Mouse (Mus musculus): ENCODE measurements at regions not wholly inside any gene's neighbourhood (a gene's known extent, or its start where the extent isn't known, plus 50 kb on each side); places are given as distances from the start of the nearest gene placed in this dataset.

DNA sequence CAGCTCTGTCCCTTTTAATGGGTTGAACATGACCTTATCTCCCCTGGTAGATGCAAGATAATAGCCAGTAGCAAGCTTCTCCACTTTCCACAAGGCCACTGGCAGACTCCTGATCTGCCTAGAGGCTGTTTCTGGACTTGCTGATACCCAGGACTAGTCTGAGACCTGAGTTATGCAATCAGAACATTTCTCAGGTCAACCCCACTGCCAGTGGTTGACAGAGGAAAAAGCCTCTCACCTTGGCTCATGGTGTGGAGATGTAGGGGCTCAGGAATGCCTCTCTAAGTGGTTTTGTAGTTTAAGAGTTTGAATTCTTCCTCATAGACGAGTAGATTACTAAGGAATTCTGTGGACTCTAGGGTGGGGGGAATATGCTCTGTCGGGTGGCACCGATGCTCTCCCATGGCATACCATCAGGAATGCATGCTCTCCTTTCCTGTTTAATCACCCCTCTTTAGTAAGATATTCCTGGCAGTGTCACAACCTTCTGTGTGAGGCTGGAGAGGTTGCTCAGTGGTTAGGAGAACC is 226.8 kb downstream of the Brinp2 start:
- Histone ChIP-seq H3K79me3 (ENCODE audit: low read depth) (no peaks in the 10 kb centered on the region), H3K36me3 (ENCODE audit: control insufficient read depth, insufficient read depth) (no peaks in the 10 kb centered on the region), H3K4me3 (ENCODE audit: insufficient read depth, poor library complexity, severe bottlenecking) (no peak overlapping the region), H3ac (ENCODE audit: control insufficient read depth, insufficient read length, low read depth) (no peak overlapping the region), H3K27me3 (ENCODE audit: control insufficient read depth, insufficient read depth, insufficient read length) (no peaks in the 10 kb centered on the region), H3K79me2 (ENCODE audit: control insufficient read depth, insufficient read depth) (no peaks in the 10 kb centered on the region)
- TF ChIP-seq CEBPB (IDR thresholded peaks at IDR 0.05; ENCODE audit: low read depth) (no peak), CTCF (IDR thresholded peaks at IDR 0.05; ENCODE audit: control insufficient read depth, insufficient read depth, insufficient read length) (no peak), MYOG (IDR thresholded peaks at IDR 0.05; ENCODE audit: control insufficient read depth, extremely low read depth, insufficient read length) (no peak), USF1 (IDR thresholded peaks at IDR 0.05; ENCODE audit: low read depth) (no peak), FOSL1 (IDR thresholded peaks at IDR 0.05; ENCODE audit: insufficient read depth, low read length, poor library complexity, severe bottlenecking) (no peak), MYOD1 (IDR thresholded peaks at IDR 0.05; ENCODE audit: control insufficient read depth, insufficient read length, low read depth) (no peak), MAX (IDR thresholded peaks at IDR 0.05) (no peak)

- Histone ChIP-seq H3K79me2 (ENCODE audit: control insufficient read depth, insufficient read depth) (no peaks in the 10 kb centered on the region), H3K4me3 (ENCODE audit: insufficient read depth, poor library complexity, severe bottlenecking) (no peak overlapping the region), H3K36me3 (ENCODE audit: control insufficient read depth, insufficient read depth) (no peaks in the 10 kb centered on the region), H3K27me3 (ENCODE audit: control insufficient read depth, insufficient read depth, insufficient read length) (peaks cover 3% of the 10 kb centered on the region), H3ac (ENCODE audit: control insufficient read depth, insufficient read length, low read depth) (no peak overlapping the region), H3K79me3 (ENCODE audit: low read depth) (no peaks in the 10 kb centered on the region)
- TF ChIP-seq CEBPB (IDR thresholded peaks at IDR 0.05; ENCODE audit: low read depth) (no peak), FOSL1 (IDR thresholded peaks at IDR 0.05; ENCODE audit: insufficient read depth, low read length, poor library complexity, severe bottlenecking) (no peak), USF1 (IDR thresholded peaks at IDR 0.05; ENCODE audit: low read depth) (no peak)
Observed at GRCm38 (mm10) chr1:158147525-158147924, 208.6 kb downstream of the Brinp2 start.

GRCm38 (mm10) chr1:158148035-158148434 is 208.1 kb downstream of the Brinp2 start:
- Histone ChIP-seq H3K79me3 (ENCODE audit: low read depth) (no peaks in the 10 kb centered on the region), H3K4me3 (ENCODE audit: insufficient read depth, poor library complexity, severe bottlenecking) (no peak overlapping the region), H3K27me3 (ENCODE audit: control insufficient read depth, insufficient read depth, insufficient read length) (peaks cover 3% of the 10 kb centered on the region), H3K79me2 (ENCODE audit: control insufficient read depth, insufficient read depth) (no peaks in the 10 kb centered on the region), H3K36me3 (ENCODE audit: control insufficient read depth, insufficient read depth) (no peaks in the 10 kb centered on the region), H3ac (ENCODE audit: control insufficient read depth, insufficient read length, low read depth) (no peak overlapping the region)
- TF ChIP-seq CTCF (IDR thresholded peaks at IDR 0.05; ENCODE audit: control insufficient read depth, insufficient read depth, insufficient read length), result no peak
- TF ChIP-seq MAX (IDR thresholded peaks at IDR 0.05), result no peak
- no peak for TF ChIP-seq MYOG (IDR thresholded peaks at IDR 0.05; ENCODE audit: control insufficient read depth, extremely low read depth, insufficient read length)
- no peak for TF ChIP-seq CEBPB (IDR thresholded peaks at IDR 0.05; ENCODE audit: low read depth)
- TF ChIP-seq MYOD1 (IDR thresholded peaks at IDR 0.05; ENCODE audit: control insufficient read depth, insufficient read length, low read depth), result no peak
- TF ChIP-seq USF1 (IDR thresholded peaks at IDR 0.05; ENCODE audit: low read depth), result no peak
- TF ChIP-seq FOSL1 (IDR thresholded peaks at IDR 0.05; ENCODE audit: insufficient read depth, low read length, poor library complexity, severe bottlenecking), result no peak

GRCm38 (mm10) chr1:158161111-158161510 is 195.0 kb downstream of the Brinp2 start:
- no peak for TF ChIP-seq FOSL1 (IDR thresholded peaks at IDR 0.05; ENCODE audit: insufficient read depth, low read length, poor library complexity, severe bottlenecking)
- TF ChIP-seq MAX (IDR thresholded peaks at IDR 0.05), result no peak
- no peak for TF ChIP-seq USF1 (IDR thresholded peaks at IDR 0.05; ENCODE audit: low read depth)
- no peak for TF ChIP-seq CEBPB (IDR thresholded peaks at IDR 0.05; ENCODE audit: low read depth)
- no peak for TF ChIP-seq CTCF (IDR thresholded peaks at IDR 0.05; ENCODE audit: control insufficient read depth, insufficient read depth, insufficient read length)
- TF ChIP-seq MYOG (IDR thresholded peaks at IDR 0.05; ENCODE audit: control insufficient read depth, extremely low read depth, insufficient read length), result no peak
- no peak for TF ChIP-seq MYOD1 (IDR thresholded peaks at IDR 0.05; ENCODE audit: control insufficient read depth, insufficient read length, low read depth)
- no peaks in the 10 kb centered on the region for H3K27me3 ChIP-seq (ENCODE audit: control insufficient read depth, insufficient read depth, insufficient read length)
- no peak overlapping the region for H3ac ChIP-seq (ENCODE audit: control insufficient read depth, insufficient read length, low read depth)
- H3K4me3 ChIP-seq (ENCODE audit: insufficient read depth, poor library complexity, severe bottlenecking), result no peak overlapping the region
- no peaks in the 10 kb centered on the region for H3K79me2 ChIP-seq (ENCODE audit: control insufficient read depth, insufficient read depth)
- H3K79me3 ChIP-seq (ENCODE audit: low read depth), result no peaks in the 10 kb centered on the region
- no peaks in the 10 kb centered on the region for H3K36me3 ChIP-seq (ENCODE audit: control insufficient read depth, insufficient read depth)

- Histone ChIP-seq H3K4me3 (ENCODE audit: insufficient read depth, poor library complexity, severe bottlenecking) (no peak overlapping the region), H3ac (ENCODE audit: control insufficient read depth, insufficient read length, low read depth) (no peak overlapping the region), H3K79me2 (ENCODE audit: control insufficient read depth, insufficient read depth) (no peaks in the 10 kb centered on the region), H3K36me3 (ENCODE audit: control insufficient read depth, insufficient read depth) (no peaks in the 10 kb centered on the region), H3K27me3 (ENCODE audit: control insufficient read depth, insufficient read depth, insufficient read length) (no peaks in the 10 kb centered on the region), H3K79me3 (ENCODE audit: low read depth) (no peaks in the 10 kb centered on the region)
- TF ChIP-seq MYOG (IDR thresholded peaks at IDR 0.05; ENCODE audit: control insufficient read depth, extremely low read depth, insufficient read length) (no peak), USF1 (IDR thresholded peaks at IDR 0.05; ENCODE audit: low read depth) (no peak), CTCF (IDR thresholded peaks at IDR 0.05; ENCODE audit: control insufficient read depth, insufficient read depth, insufficient read length) (no peak), FOSL1 (IDR thresholded peaks at IDR 0.05; ENCODE audit: insufficient read depth, low read length, poor library complexity, severe bottlenecking) (no peak), MAX (IDR thresholded peaks at IDR 0.05) (no peak), MYOD1 (IDR thresholded peaks at IDR 0.05; ENCODE audit: control insufficient read depth, insufficient read length, low read depth) (no peak), CEBPB (IDR thresholded peaks at IDR 0.05; ENCODE audit: low read depth) (no peak)
Observed at GRCm38 (mm10) chr1:158161533-158161932, 194.6 kb downstream of the Brinp2 start.

DNA sequence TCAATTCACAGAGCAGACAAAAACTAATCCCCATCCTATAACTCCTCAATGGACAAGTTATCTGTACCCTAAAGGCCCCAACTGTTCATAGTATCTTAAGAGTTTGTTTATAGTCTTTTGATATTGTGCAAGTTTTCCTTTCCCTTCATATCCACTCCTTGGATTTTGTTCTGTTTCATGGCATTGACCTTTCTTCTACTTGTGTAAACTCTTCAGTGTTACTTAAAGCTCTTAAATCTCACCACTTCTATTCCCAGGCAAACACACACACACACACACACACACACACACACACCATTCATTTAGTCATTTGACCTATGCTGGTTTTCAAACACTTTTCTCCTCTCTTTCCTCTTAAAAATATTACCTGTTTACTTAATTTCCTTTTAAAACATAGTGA is 192.7 kb downstream of the Brinp2 start:
- Histone ChIP-seq H3K4me3 (ENCODE audit: insufficient read depth, poor library complexity, severe bottlenecking) (no peak overlapping the region), H3K79me2 (ENCODE audit: control insufficient read depth, insufficient read depth) (no peaks in the 10 kb centered on the region), H3K27me3 (ENCODE audit: control insufficient read depth, insufficient read depth, insufficient read length) (no peaks in the 10 kb centered on the region), H3K79me3 (ENCODE audit: low read depth) (no peaks in the 10 kb centered on the region), H3ac (ENCODE audit: control insufficient read depth, insufficient read length, low read depth) (no peak overlapping the region), H3K36me3 (ENCODE audit: control insufficient read depth, insufficient read depth) (no peaks in the 10 kb centered on the region)
- TF ChIP-seq MAX (IDR thresholded peaks at IDR 0.05), result no peak
- no peak for TF ChIP-seq MYOG (IDR thresholded peaks at IDR 0.05; ENCODE audit: control insufficient read depth, extremely low read depth, insufficient read length)
- TF ChIP-seq MYOD1 (IDR thresholded peaks at IDR 0.05; ENCODE audit: control insufficient read depth, insufficient read length, low read depth), result no peak
- no peak for TF ChIP-seq CEBPB (IDR thresholded peaks at IDR 0.05; ENCODE audit: low read depth)
